Mouse (Mus musculus) CD8-positive naive resting alpha-beta T cell, adult 2 months (primary cell): ENCODE data around the gene Heatr3.
"Not testable (repeated sequence)": the region's sequence is repeated elsewhere in the genome, so short reads cannot be mapped to it uniquely, and the experiment has no call there.

Experiments
- DNase-seq, 2 experiments: peaks; one replicate each; pipeline ENCODE4 v3.0.0; 2022; ENCODE audit warnings: low read depth in 2 of 2, low spot score in 2 of 2

Gene Heatr3

GRCm38 (mm10) chr8:88184914-88185313 is 47.3 kb downstream of the Heatr3 start:
- DNase-seq: no peak

- no peak for DNase-seq
These were observed 48.1 kb downstream of the Heatr3 start for GRCm38 (mm10) chr8:88185716-88186115.

GRCm38 (mm10) chr8:88197328-88197727 is 59.7 kb downstream of the Heatr3 start:
- DNase-seq: no peak

GRCm38 (mm10) chr8:88198551-88198944 is 60.9 kb downstream of the Heatr3 start:
- DNase-seq: no peak

GRCm38 (mm10) chr8:88198945-88199571 is 61.4 kb downstream of the Heatr3 start, which contains the start of gene Tent4b:
Gene Tent4b, plus strand, starts transcription at chr8:88199213.
- peak; percentile 89 to 91 for DNase-seq

GRCm38 (mm10) chr8:88199700-88200601 is 62.3 kb downstream of the Heatr3 start:
- peak; percentile 13 to 21 for DNase-seq

GRCm38 (mm10) chr8:88200724-88201495 is 63.3 kb downstream of the Heatr3 start:
- DNase-seq: no peak

GRCm38 (mm10) chr8:88201641-88202040 is 64.0 kb downstream of the Heatr3 start:
- DNase-seq: no peak

GRCm38 (mm10) chr8:88206016-88206415 is 68.4 kb downstream of the Heatr3 start:
- DNase-seq: no peak

GRCm38 (mm10) chr8:88207121-88207821 is 69.6 kb downstream of the Heatr3 start:
- no peak for DNase-seq

- not testable (repeated sequence) for DNase-seq
These were observed 72.5 kb downstream of the Heatr3 start for GRCm38 (mm10) chr8:88209930-88210827.

GRCm38 (mm10) chr8:88221353-88221752 is 83.7 kb downstream of the Heatr3 start:
- no peak for DNase-seq
